Mouse (Mus musculus): ENCODE measurements around the gene Msl1.

The Msl1 gene

DNA sequence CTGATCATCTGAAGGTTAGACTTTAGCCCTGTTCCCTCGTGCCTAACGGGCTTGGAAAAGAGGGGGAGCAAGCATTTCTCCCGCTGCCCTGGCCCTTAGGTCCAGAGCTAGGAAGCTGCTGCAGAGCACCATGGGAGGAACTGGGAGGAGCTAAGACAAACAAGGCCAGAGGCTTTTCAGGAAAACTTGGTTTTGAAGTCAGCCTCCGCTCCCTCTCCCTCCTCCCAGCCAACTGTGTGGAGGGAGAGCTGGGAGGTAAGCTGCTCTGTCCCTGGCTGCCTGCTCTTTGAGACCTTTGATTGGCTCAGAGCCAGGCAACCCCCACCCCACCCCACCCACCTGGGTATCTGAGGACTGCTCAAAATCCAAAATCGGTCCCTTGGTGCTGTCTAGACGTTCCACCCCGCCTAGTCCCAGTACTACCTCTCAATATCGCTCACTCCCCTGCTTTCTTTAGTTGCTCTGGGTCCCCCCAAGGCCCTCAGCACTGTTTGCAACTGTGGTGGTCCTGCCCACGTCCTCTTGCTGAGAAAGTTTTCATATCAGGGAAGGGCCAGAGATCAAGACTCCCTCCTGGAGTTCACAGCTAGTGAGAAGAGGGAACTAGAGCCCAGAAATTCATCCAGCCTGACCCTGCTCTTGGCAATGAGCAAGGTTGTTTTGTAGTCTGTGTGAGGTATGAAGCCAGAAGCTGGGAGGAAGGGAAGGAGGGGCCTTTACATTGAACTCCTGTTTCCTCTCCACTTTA lies 18.3 kb upstream of the Msl1 start:
- no peak for ATAC-seq (ENCODE audit: low TSS enrichment)

- ATAC-seq (ENCODE audit: low TSS enrichment) = no peak
These were observed 17.4 kb upstream of the Msl1 start for GRCm38 (mm10) chr11:98777888-98778287.

GRCm38 (mm10) chr11:98781851-98782512 lies 13.3 kb upstream of the Msl1 start:
- peak; percentile 22 for ATAC-seq (ENCODE audit: low TSS enrichment)

- ATAC-seq (ENCODE audit: low TSS enrichment) = 0 out of 2 replicates have a peak, but pooled peaks have one; percentile 1
These were observed 12.6 kb upstream of the Msl1 start for GRCm38 (mm10) chr11:98782651-98783235.

DNA sequence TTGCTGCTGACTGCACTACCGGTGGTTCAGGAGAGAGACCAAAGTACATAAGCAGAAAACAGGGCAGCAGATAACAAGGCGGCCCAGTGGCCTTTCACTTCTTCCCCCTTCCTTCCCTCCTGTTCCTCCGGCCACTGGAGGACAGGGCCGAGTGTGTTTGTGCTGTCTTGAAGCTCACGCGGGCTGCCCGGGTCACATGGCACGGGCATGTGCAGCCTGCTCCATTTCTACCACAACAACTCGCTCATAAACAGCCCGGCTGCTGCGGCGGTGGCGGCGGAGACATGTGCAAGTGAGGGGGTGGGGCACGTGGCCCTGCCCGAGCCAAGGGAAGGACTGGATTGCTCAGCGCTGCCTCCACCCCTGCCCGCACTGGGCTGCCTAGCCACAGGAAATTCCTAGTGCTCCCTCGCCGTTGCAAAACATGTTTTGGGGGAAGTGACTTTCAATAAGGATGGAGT lies 12.1 kb upstream of the Msl1 start:
- peak; percentile 39 for ATAC-seq (ENCODE audit: low TSS enrichment)

GRCm38 (mm10) chr11:98784139-98784538 lies 11.2 kb upstream of the Msl1 start:
- ATAC-seq (ENCODE audit: low TSS enrichment) = no peak

GRCm38 (mm10) chr11:98785214-98785613 lies 10.1 kb upstream of the Msl1 start:
- no peak for ATAC-seq (ENCODE audit: low TSS enrichment)

GRCm38 (mm10) chr11:98785772-98786281 lies 9.5 kb upstream of the Msl1 start:
- peak; percentile 32 for ATAC-seq (ENCODE audit: low TSS enrichment)

GRCm38 (mm10) chr11:98786359-98787214 lies 8.7 kb upstream of the Msl1 start:
- ATAC-seq (ENCODE audit: low TSS enrichment) = peak; percentile 21

DNA sequence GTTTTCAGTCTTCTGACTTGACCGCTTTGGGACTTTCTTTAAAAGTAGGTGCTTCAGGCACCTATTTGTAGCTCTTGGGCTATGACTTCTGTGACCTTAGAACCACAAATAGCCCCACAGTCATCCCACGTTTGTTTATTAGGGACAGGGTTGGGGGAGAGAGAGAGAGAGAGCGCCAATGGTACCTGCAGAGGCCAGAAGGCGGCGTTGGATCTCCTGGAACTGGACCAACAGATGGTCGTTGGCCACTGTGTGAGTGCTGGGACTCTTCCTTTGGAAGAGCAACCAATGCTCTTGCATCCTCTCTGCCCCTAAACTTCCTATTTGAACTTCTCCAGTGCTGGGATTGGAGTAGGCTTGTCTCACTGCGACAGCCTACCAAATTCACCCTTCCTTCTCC lies 8.1 kb upstream of the Msl1 start:
- no peak for ATAC-seq (ENCODE audit: low TSS enrichment)

- no peak for ATAC-seq (ENCODE audit: low TSS enrichment)
These were observed 7.6 kb upstream of the Msl1 start for GRCm38 (mm10) chr11:98787691-98788090.

DNA sequence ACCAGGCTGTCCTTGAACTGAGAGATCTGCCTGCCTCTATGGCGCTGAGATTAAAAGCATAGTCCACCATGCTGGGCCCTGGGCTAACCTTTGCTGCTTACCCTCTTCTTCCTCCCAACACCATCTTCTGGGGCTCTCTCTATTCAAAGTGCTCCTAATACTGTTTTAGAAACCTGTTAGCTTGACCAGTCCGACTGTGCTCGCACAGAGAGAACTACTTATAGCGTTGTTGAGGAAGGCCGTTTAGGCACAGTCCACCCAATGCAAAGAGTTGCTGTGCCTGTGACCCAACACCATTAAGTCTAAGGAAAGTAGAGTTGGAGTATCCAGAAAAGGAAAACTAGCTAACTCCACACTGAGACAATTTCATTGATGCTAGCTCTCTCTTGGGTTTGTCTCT lies 7.2 kb upstream of the Msl1 start:
- ATAC-seq (ENCODE audit: low TSS enrichment) = no peak

GRCm38 (mm10) chr11:98788550-98789218 lies 6.6 kb upstream of the Msl1 start:
- ATAC-seq (ENCODE audit: low TSS enrichment) = peak; percentile 71

DNA sequence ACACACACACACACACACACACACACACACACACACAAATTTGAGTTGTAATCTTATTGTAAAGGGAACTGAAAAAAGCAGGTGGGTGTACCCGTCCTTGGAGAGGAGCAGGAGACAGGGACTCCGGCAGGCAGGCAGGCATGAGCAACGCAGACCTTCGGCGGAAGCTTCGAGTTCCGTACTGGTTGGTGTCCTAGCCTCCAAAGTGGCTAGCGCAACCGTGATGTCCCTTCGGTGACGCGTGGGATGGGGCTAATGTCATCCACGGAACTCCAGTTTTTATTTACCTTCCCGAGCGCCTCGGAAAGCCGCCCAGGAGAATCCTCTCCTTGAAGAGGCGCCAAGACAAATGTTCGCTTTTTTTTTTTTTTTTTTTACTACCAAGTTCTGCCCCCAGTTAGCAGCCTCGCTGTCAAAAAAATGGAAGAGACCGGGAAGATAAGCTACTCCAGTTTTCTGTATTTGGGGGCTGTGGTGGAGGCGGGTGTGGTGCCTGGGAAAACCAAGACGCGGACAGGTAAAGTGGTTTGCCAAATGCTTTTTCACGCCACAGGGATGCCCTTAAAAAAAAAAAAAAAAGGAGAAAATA lies 6.0 kb upstream of the Msl1 start:
- no peak for ATAC-seq (ENCODE audit: low TSS enrichment)

GRCm38 (mm10) chr11:98789824-98790223 lies 5.5 kb upstream of the Msl1 start:
- ATAC-seq (ENCODE audit: low TSS enrichment) = no peak

GRCm38 (mm10) chr11:98790631-98791205 lies 4.6 kb upstream of the Msl1 start:
- no peak for ATAC-seq (ENCODE audit: low TSS enrichment)

DNA sequence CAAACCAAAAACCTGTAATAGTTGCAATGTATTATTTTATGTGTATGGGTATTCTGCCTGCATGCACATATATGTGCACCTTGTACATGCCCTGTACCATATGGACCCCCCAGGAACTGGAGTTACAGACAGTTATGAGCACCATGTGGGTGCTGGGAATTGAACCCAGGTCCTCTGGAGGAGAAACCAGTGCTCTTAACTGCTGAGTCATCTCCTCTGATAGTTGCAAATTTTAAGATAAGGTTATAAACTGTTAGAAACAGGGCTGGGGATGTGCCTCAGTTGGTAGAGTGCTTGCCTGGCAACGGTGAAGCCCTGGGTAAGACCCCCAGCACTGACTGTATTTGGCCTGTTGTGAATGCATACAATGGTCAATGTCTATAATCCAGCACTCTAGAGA lies 3.9 kb upstream of the Msl1 start:
- ATAC-seq (ENCODE audit: low TSS enrichment) = no peak

GRCm38 (mm10) chr11:98792081-98792480 lies 3.2 kb upstream of the Msl1 start:
- ATAC-seq (ENCODE audit: low TSS enrichment) = no peak

GRCm38 (mm10) chr11:98794469-98795014 lies 774 bp upstream of the Msl1 start:
- peak; percentile 49 for ATAC-seq (ENCODE audit: low TSS enrichment)

Data from frontal cortex, adult (tissue).